Mouse (Mus musculus): ENCODE results near the gene Teddm1b.
"Not testable (repeated sequence)": the region's sequence is repeated elsewhere in the genome, so short reads cannot be mapped to it uniquely, and the experiment has no call there.

Gene Teddm1b

GRCm38 (mm10) chr1:153874045-153874444, at the start of gene Teddm1b:
TSS of gene Teddm1b (plus strand) at chr1:153874345.
- DNase-seq = no peak

GRCm38 (mm10) chr1:153830746-153831145, 43.4 kb upstream of the Teddm1b start:
- DNase-seq = no peak

GRCm38 (mm10) chr1:153836036-153836435, 38.1 kb upstream of the Teddm1b start:
- DNase-seq = no peak

- DNase-seq = no peak
Observed at GRCm38 (mm10) chr1:153842121-153842740, 31.9 kb upstream of the Teddm1b start.

GRCm38 (mm10) chr1:153844042-153844441, 30.1 kb upstream of the Teddm1b start, which contains the start of gene Rgsl1:
TSS of gene Rgsl1 (minus strand) at chr1:153844142.
- no peak for DNase-seq

GRCm38 (mm10) chr1:153846420-153846819, 27.7 kb upstream of the Teddm1b start:
- no peak for DNase-seq

- no peak for DNase-seq
Observed at GRCm38 (mm10) chr1:153846867-153847266, 27.3 kb upstream of the Teddm1b start.

- not testable (repeated sequence) for DNase-seq
Observed at GRCm38 (mm10) chr1:153852696-153853095, 21.4 kb upstream of the Teddm1b start.

GRCm38 (mm10) chr1:153855946-153856345, 18.2 kb upstream of the Teddm1b start:
- DNase-seq = no peak

- DNase-seq = peak in 1 of 2 experiments; percentile 12
Observed at GRCm38 (mm10) chr1:153880391-153880790, 6.2 kb downstream of the Teddm1b start.

- no peak for DNase-seq
Observed at GRCm38 (mm10) chr1:153886024-153886633, 12.0 kb downstream of the Teddm1b start.

- DNase-seq = no peak
Observed at GRCm38 (mm10) chr1:153890121-153890520, 16.0 kb downstream of the Teddm1b start.

GRCm38 (mm10) chr1:153891442-153891841, 17.3 kb downstream of the Teddm1b start, which contains the start of gene Teddm1a:
TSS of gene Teddm1a (plus strand) at chr1:153891742.
- no peak for DNase-seq

GRCm38 (mm10) chr1:153893746-153894145, 19.6 kb downstream of the Teddm1b start:
- DNase-seq = no peak

GRCm38 (mm10) chr1:153894201-153894893, 20.2 kb downstream of the Teddm1b start:
- no peak for DNase-seq

GRCm38 (mm10) chr1:153894979-153895378, 20.8 kb downstream of the Teddm1b start:
- DNase-seq = peak; percentile 23 to 62

- no peak for DNase-seq
Observed at GRCm38 (mm10) chr1:153897196-153897595, 23.1 kb downstream of the Teddm1b start.

- no peak for DNase-seq
Observed at GRCm38 (mm10) chr1:153898989-153899730, 25.0 kb downstream of the Teddm1b start.

- DNase-seq = peak; percentile 91 to 95
Observed at GRCm38 (mm10) chr1:153899731-153900380, 25.7 kb downstream of the Teddm1b start, which contains the start of the genes Glul and Teddm2. TSS of gene Glul (plus strand) at chr1:153899944. TSS of gene Teddm2 (minus strand) at chr1:153900228.

GRCm38 (mm10) chr1:153900381-153900780, 26.2 kb downstream of the Teddm1b start:
- no peak for DNase-seq

- no peak for DNase-seq
Observed at GRCm38 (mm10) chr1:153900860-153901730, 26.9 kb downstream of the Teddm1b start.
